In the genomic region with DNA sequence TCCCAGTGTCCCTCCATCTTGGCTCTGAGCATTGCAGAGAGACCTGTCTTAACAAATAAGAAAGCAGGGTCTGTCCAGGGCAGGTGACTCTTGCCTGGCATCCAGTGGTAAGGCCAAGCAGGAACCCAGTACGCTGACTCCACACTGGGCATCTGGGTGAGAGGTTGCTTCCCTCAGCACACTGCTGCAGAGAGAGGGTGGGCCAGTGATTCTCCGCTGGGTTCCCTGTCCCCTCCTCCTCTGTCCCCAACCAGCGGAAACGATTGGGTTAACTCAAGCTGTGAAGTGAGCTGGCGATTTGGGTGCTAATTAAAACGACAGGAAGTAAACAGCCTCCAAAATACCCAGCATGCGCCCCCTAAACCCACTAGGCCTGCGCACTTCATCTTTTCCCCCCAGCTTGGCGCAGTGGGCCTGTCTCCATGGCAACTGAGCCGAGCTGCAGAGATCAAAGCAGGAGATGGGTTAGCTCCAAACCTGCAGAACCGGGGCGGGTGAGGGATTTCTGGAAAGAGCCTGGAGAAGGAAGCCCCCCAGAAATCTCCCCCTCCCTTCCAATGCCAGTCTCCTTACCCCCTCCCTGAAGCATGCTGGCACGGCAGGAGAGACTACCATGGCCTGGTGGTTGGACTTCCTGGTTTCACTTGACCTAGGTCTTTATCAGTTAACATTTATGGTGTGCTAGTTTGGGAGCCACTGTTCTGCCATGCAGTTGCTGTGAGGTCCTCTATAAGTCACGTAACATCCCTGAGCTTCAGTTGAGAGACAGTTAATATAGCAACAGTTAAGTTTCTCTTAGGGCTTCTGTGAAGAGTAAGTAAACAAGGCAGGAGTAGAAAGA, we compare ENCODE assay signal across 8 mouse cellular contexts. TPM values are rescaled to one million over a fixed set of nuclear protein-coding genes. Genes with fewer than 3 reads are reported as not detected.
A peak's percentile ranks its signal among the peaks of the same experiment; 100 is the strongest.
DNase-seq lines count a peak whose midpoint lies in the region; ATAC-seq and TF ChIP-seq lines count a peak whose summit lies in the region.

No protein-coding gene starts in this region.

- H3K27me3 ChIP-seq in embryonic facial prominence, embryonic 13.5 days, result peaks cover 11% of the 10 kb centered on the region
- H3K27me3 ChIP-seq in limb, embryonic 14.5 days (ENCODE audit: control insufficient read depth, insufficient read depth, low read length), result no peaks in the 10 kb centered on the region
- H3K27me3 ChIP-seq in kidney, adult 2 months (replicated peaks; ENCODE audit: control insufficient read depth, insufficient read depth, low read length), result no peaks in the 10 kb centered on the region

- 0 out of 2 replicates have a peak overlapping the region, but pooled peaks have one; percentile 11 for H3K9ac ChIP-seq in embryonic facial prominence, embryonic 13.5 days
- H3K9ac ChIP-seq in limb, embryonic 14.5 days (ENCODE audit: low read depth, low read length, severe bottlenecking), result no peak overlapping the region

- ATAC-seq in embryonic facial prominence, embryonic 13.5 days (ENCODE audit: insufficient number of reproducible peaks, insufficient read depth, low FRiP score, low TSS enrichment, low read depth), result no peak
- peak; percentile 68 for ATAC-seq in inflammation-experienced regulatory T-cells, adult 6 months
- peak; percentile 69; the same call in 1 of the 2 replicates for ATAC-seq in limb, embryonic 14.5 days (ENCODE audit: low FRiP score, low read depth)

- H3K27ac ChIP-seq in embryonic facial prominence, embryonic 13.5 days, result peak overlapping the region; percentile 11; the same call in 1 of the 2 replicates
- H3K27ac ChIP-seq in limb, embryonic 14.5 days (replicated peaks; ENCODE audit: low read depth, low read length), result no peak overlapping the region
- H3K27ac ChIP-seq in kidney, adult 2 months (ENCODE audit: insufficient read depth, low read depth, low read length), result no peak overlapping the region

- H3K9me3 ChIP-seq in embryonic facial prominence, embryonic 13.5 days, result no peaks in the 10 kb centered on the region
- H3K9me3 ChIP-seq in limb, embryonic 14.5 days (ENCODE audit: control insufficient read depth, low read length), result no peaks in the 10 kb centered on the region

- peaks cover 23% of the 10 kb centered on the region for H3K4me1 ChIP-seq in embryonic facial prominence, embryonic 13.5 days
- H3K4me1 ChIP-seq in limb, embryonic 14.5 days (ENCODE audit: control insufficient read depth, insufficient read depth, low read length), result peaks cover 19% of the 10 kb centered on the region
- H3K4me1 ChIP-seq in kidney, adult 2 months (ENCODE audit: control insufficient read depth, insufficient read depth, low read length), result no peaks in the 10 kb centered on the region

- peak; percentile 79 for DNase-seq in A20 (ENCODE audit: low read depth, low spot score)
- DNase-seq in T-cell, adult 2 months (ENCODE audit: low spot score), result peak; percentile 47
- peak; percentile 27 for DNase-seq in limb, embryonic 14.5 days (ENCODE audit: low spot score)
- DNase-seq in retina, postnatal 1 day, result peak; percentile 90
- DNase-seq in ovary, postnatal 36 days (ENCODE audit: low spot score), result no peak
- DNase-seq in kidney, adult 2 months, result no peak

- WGBS in embryonic facial prominence, embryonic 13.5 days, result 7% methylated on average over 14 of the region's 14 CpGs
- 7% methylated on average over 14 of the region's 14 CpGs for WGBS in limb, embryonic 14.5 days
- WGBS in kidney, adult 2 months, result 50% methylated on average over 14 of the region's 14 CpGs

- TF ChIP-seq POLR2A in limb, embryonic 14.5 days (IDR thresholded peaks at IDR 0.05; ENCODE audit: borderline replicate concordance, extremely low read depth, insufficient read depth, insufficient read length), result no peak
- no peak for TF ChIP-seq POLR2A in kidney, adult 2 months (IDR thresholded peaks at IDR 0.05; ENCODE audit: low read depth, low read length)

- no peak for TF ChIP-seq CTCF in kidney, adult 2 months (conservative IDR thresholded peaks at IDR 0.05; ENCODE audit: insufficient read depth, insufficient read length, low read depth, low read length)

- H3K4me3 ChIP-seq in embryonic facial prominence, embryonic 13.5 days, result peak overlapping the region; percentile 13; the same call in 1 of the 2 replicates
- H3K4me3 ChIP-seq in limb, embryonic 14.5 days (replicated peaks; ENCODE audit: low read length), result no peak overlapping the region
- no peak overlapping the region for H3K4me3 ChIP-seq in kidney, adult 2 months (ENCODE audit: insufficient read depth, low read depth, low read length)

- H3K36me3 ChIP-seq in embryonic facial prominence, embryonic 13.5 days, result no peaks in the 10 kb centered on the region
- no peaks in the 10 kb centered on the region for H3K36me3 ChIP-seq in limb, embryonic 14.5 days (ENCODE audit: control insufficient read depth, insufficient read depth, low read length)
- H3K36me3 ChIP-seq in kidney, adult 2 months (ENCODE audit: control insufficient read depth, insufficient read depth, low read length), result no peaks in the 10 kb centered on the region

- peak overlapping the region; percentile 49 for H3K4me2 ChIP-seq in embryonic facial prominence, embryonic 13.5 days
- peak overlapping the region; percentile 35 for H3K4me2 ChIP-seq in limb, embryonic 14.5 days (replicated peaks; ENCODE audit: low read depth, low read length, severe bottlenecking)

RNA-seq across cellular contexts. Expression of a gene that starts 9.5 kb away (rescaled TPM):
- 7.2 and 7.3 TPM in 2 replicates for polyA plus RNA-seq in embryonic facial prominence, embryonic 13.5 days (2015; fragmentation: Nextera tagmentation; extraction: Ambion mirVana)
- polyA plus RNA-seq in inflammation-experienced regulatory T-cells, adult 6 months (2017; shearing (Covaris generic)), result 1 to 10 TPM; 1.5 to 8.7 (median 8.0) TPM
- polyA plus RNA-seq in limb, embryonic 14.5 days (2012; rRNA removed), result 17.4 and 17.7 TPM in 2 replicates
- polyA plus RNA-seq in limb, embryonic 14.5 days (2014; fragmentation: Nextera tagmentation; extraction: Ambion mirVana), result 7.3 and 7.6 TPM in 2 replicates
- 1.7 and 2.3 TPM in 2 replicates for polyA plus RNA-seq in kidney, adult 2 months (2012; rRNA removed)

Comparison
In these comparisons a context has a peak if more than half of its experiments do, and no peak if none do; other contexts are left out.
1. DNase-seq: peak in A20 (single experiment), T-cell, adult 2 months (single experiment), limb, embryonic 14.5 days (single experiment) and retina, postnatal 1 day (single experiment); none in ovary, postnatal 36 days (single experiment) and kidney, adult 2 months (single experiment).